Mouse (Mus musculus) limb, embryonic 13.5 days (tissue): Measurements from ENCODE around the gene Madd. TPM values are rescaled to one million over a fixed set of nuclear protein-coding genes. Genes with fewer than 3 reads are reported as not detected.
"Not testable (repeated sequence)": the region's sequence is repeated elsewhere in the genome, so short reads cannot be mapped to it uniquely, and the experiment has no call there.

Source experiments
- ATAC-seq: fragments of 200-750 bp; cut with Nextera tagmentation; 2 replicates; pipeline ENCODE4 v1.8.0; 2017; ENCODE audit warnings: low read depth, moderate number of reproducible peaks, moderate TSS enrichment; ENCODE audit not compliant: low FRiP score
- H3K27ac ChIP-seq: fragments of 300-500 bp; sonication (generic); 2 replicates; pipeline ENCODE4 v1.5.1; 2015; ENCODE audit warnings: inconsistent platforms, mild to moderate bottlenecking, moderate library complexity
- H3K27me3 ChIP-seq: fragments of 300-500 bp; sonication (generic); 2 replicates; pipeline ENCODE4 v1.6.1; 2015; ENCODE audit warnings: mild to moderate bottlenecking, inconsistent platforms
- H3K36me3 ChIP-seq: fragments of 300-500 bp; sonication (generic); 2 replicates; pipeline ENCODE4 v1.6.1; 2015; ENCODE audit warnings: inconsistent platforms, mild to moderate bottlenecking, moderate library complexity
- H3K4me1 ChIP-seq: fragments of 300-500 bp; sonication (generic); 2 replicates; pipeline ENCODE4 v1.6.1; 2015; ENCODE audit warnings: inconsistent platforms
- H3K4me2 ChIP-seq: fragments of 300-500 bp; sonication (generic); replicated peaks from 2 replicates; pipeline ENCODE4 v1.6.1; 2015; ENCODE audit warnings: inconsistent platforms, mild to moderate bottlenecking, moderate library complexity
- H3K4me3 ChIP-seq: fragments of 300-500 bp; sonication (generic); 2 replicates; pipeline ENCODE4 v1.5.1; 2015; ENCODE audit warnings: moderate library complexity, mild to moderate bottlenecking, inconsistent platforms
- H3K9ac ChIP-seq: fragments of 300-500 bp; sonication (generic); 2 replicates; pipeline ENCODE4 v1.6.1; 2015; ENCODE audit warnings: mild to moderate bottlenecking, inconsistent platforms
- H3K9me3 ChIP-seq: fragments of 300-500 bp; sonication (generic); 2 replicates; pipeline ENCODE4 v1.6.1; 2016; ENCODE audit warnings: inconsistent platforms
- WGBS: fragments of 180-500 bp; shearing (Covaris S2); methylation state at CpG from one replicate; pipeline ENCODE4 v1.1.7; 2015; 5-methylcytosine and 5-hydroxymethylcytosine counted together
- polyA plus RNA-seq: library from polyadenylated mRNA; unstranded; fragments of >200 nt; fragmentation: Nextera tagmentation; extraction: Ambion mirVana; gene quantifications from 2 replicates; pipeline ENCODE4 v1.2.1, GENCODE M21; 2015

Gene Madd
- polyA plus RNA-seq, 1 experiment from 2014 or later = 11.8 TPM

- Histone ChIP-seq H3K36me3 (no peaks in the 10 kb centered on the region), H3K9ac (no peak overlapping the region), H3K9me3 (no peaks in the 10 kb centered on the region), H3K27ac (no peak overlapping the region), H3K4me1 (0 out of 2 replicates have a peak, but pooled peaks cover 5% of the 10 kb centered on the region), H3K4me2 (no peak overlapping the region), H3K27me3 (peaks cover 19% of the 10 kb centered on the region), H3K4me3 (no peak overlapping the region)
- WGBS = 87% methylated on average over 6 of the region's 6 CpGs
- ATAC-seq = no peak
These were observed 64.1 kb downstream of the Madd start for GRCm38 (mm10) chr2:91119551-91119950.

- ATAC-seq = no peak
- no peaks in the 10 kb centered on the region for H3K36me3 ChIP-seq
- H3K27me3 ChIP-seq = peaks cover 19% of the 10 kb centered on the region
- H3K4me2 ChIP-seq = no peak overlapping the region
- H3K9ac ChIP-seq = no peak overlapping the region
- H3K4me3 ChIP-seq = no peak overlapping the region
- 0 out of 2 replicates have a peak, but pooled peaks cover 5% of the 10 kb centered on the region for H3K4me1 ChIP-seq
- no peak overlapping the region for H3K27ac ChIP-seq
- 91% methylated on average over 19 of the region's 19 CpGs for WGBS
- H3K9me3 ChIP-seq = no peaks in the 10 kb centered on the region
These were observed 64.6 kb downstream of the Madd start for GRCm38 (mm10) chr2:91119061-91119460.

GRCm38 (mm10) chr2:91118647-91119046 lies 65.0 kb downstream of the Madd start:
- 45% methylated on average over 1 of the region's 1 CpGs for WGBS
- Histone ChIP-seq H3K4me1 (0 out of 2 replicates have a peak, but pooled peaks cover 5% of the 10 kb centered on the region), H3K36me3 (no peaks in the 10 kb centered on the region), H3K4me2 (no peak overlapping the region), H3K4me3 (no peak overlapping the region), H3K27ac (no peak overlapping the region), H3K9me3 (no peaks in the 10 kb centered on the region), H3K27me3 (peaks cover 19% of the 10 kb centered on the region), H3K9ac (no peak overlapping the region)
- no peak for ATAC-seq

GRCm38 (mm10) chr2:91117585-91118275 lies 65.9 kb downstream of the Madd start, which contains the start of gene Mybpc3:
TSS of gene Mybpc3 (plus strand) at chr2:91118144.
- Histone ChIP-seq H3K36me3 (no peaks in the 10 kb centered on the region), H3K9me3 (no peaks in the 10 kb centered on the region), H3K4me3 (no peak within 1 kb of the TSS), H3K9ac (no peak within 1 kb of the TSS), H3K27ac (no peak within 1 kb of the TSS), H3K4me1 (0 out of 2 replicates have a peak, but pooled peaks cover 6% of the 10 kb centered on the region), H3K4me2 (no peak within 1 kb of the TSS), H3K27me3 (peaks cover 19% of the 10 kb centered on the region)
- no peak for ATAC-seq
- WGBS = 76% methylated on average over 11 of the region's 11 CpGs

GRCm38 (mm10) chr2:91116842-91117241 lies 66.8 kb downstream of the Madd start:
- WGBS = 83% methylated on average over 5 of the region's 5 CpGs
- peaks cover 19% of the 10 kb centered on the region for H3K27me3 ChIP-seq
- 0 out of 2 replicates have a peak, but pooled peaks cover 7% of the 10 kb centered on the region for H3K4me1 ChIP-seq
- H3K9me3 ChIP-seq = no peaks in the 10 kb centered on the region
- no peaks in the 10 kb centered on the region for H3K36me3 ChIP-seq
- H3K9ac ChIP-seq = no peak overlapping the region
- H3K4me3 ChIP-seq = no peak overlapping the region
- no peak overlapping the region for H3K27ac ChIP-seq
- no peak for ATAC-seq
- H3K4me2 ChIP-seq = no peak overlapping the region

- Histone ChIP-seq H3K27me3 (peaks cover 14% of the 10 kb centered on the region), H3K36me3 (no peaks in the 10 kb centered on the region), H3K4me1 (0 out of 2 replicates have a peak, but pooled peaks cover 7% of the 10 kb centered on the region), H3K4me3 (peak overlapping the region; percentile 50), H3K9me3 (no peaks in the 10 kb centered on the region), H3K9ac (peak overlapping the region; percentile 79), H3K4me2 (peak overlapping the region; percentile 87), H3K27ac (no peak overlapping the region)
- WGBS = 39% methylated on average over 12 of the region's 12 CpGs
- no peak for ATAC-seq
These were observed 68.1 kb downstream of the Madd start for GRCm38 (mm10) chr2:91115578-91115970.

- 0 out of 2 replicates have a peak, but pooled peaks cover 7% of the 10 kb centered on the region for H3K4me1 ChIP-seq
- no peaks in the 10 kb centered on the region for H3K36me3 ChIP-seq
- no peaks in the 10 kb centered on the region for H3K9me3 ChIP-seq
- H3K27me3 ChIP-seq = peaks cover 14% of the 10 kb centered on the region
- H3K9ac ChIP-seq = peak overlapping the region; percentile 79
- peak overlapping the region; percentile 50 for H3K4me3 ChIP-seq
- peak; percentile 57 for ATAC-seq
- H3K27ac ChIP-seq = no peak overlapping the region
- 13% methylated on average over 32 of the region's 42 CpGs for WGBS
- peak overlapping the region; percentile 87 for H3K4me2 ChIP-seq
These were observed 68.7 kb downstream of the Madd start for GRCm38 (mm10) chr2:91114781-91115577.

GRCm38 (mm10) chr2:91113852-91114251 lies 69.8 kb downstream of the Madd start:
- H3K36me3 ChIP-seq = no peaks in the 10 kb centered on the region
- 69% methylated on average over 6 of the region's 6 CpGs for whole genome bisulfite sequencing

GRCm38 (mm10) chr2:91113334-91113733 lies 70.3 kb downstream of the Madd start:
- Histone ChIP-seq H3K4me1 (0 out of 2 replicates have a peak, but pooled peaks cover 7% of the 10 kb centered on the region), H3K9ac (no peak overlapping the region), H3K4me3 (no peak overlapping the region), H3K9me3 (no peaks in the 10 kb centered on the region), H3K36me3 (no peaks in the 10 kb centered on the region), H3K4me2 (no peak overlapping the region), H3K27ac (no peak overlapping the region), H3K27me3 (peaks cover 14% of the 10 kb centered on the region)
- WGBS = 73% methylated on average over 10 of the region's 10 CpGs
- no peak for ATAC-seq

More at GRCm38 (mm10) chr2:91113852-91114251, 69.8 kb downstream of the Madd start:
- Histone ChIP-seq H3K27me3 (peaks cover 14% of the 10 kb centered on the region), H3K4me1 (0 out of 2 replicates have a peak, but pooled peaks cover 7% of the 10 kb centered on the region), H3K27ac (no peak overlapping the region), H3K9ac (no peak overlapping the region), H3K9me3 (no peaks in the 10 kb centered on the region), H3K4me2 (no peak overlapping the region), H3K4me3 (no peak overlapping the region)
- no peak for ATAC-seq

- Histone ChIP-seq H3K27ac (no peak overlapping the region), H3K27me3 (peaks cover 11% of the 10 kb centered on the region), H3K4me1 (0 out of 2 replicates have a peak, but pooled peaks cover 7% of the 10 kb centered on the region), H3K4me3 (no peak overlapping the region), H3K9me3 (no peaks in the 10 kb centered on the region), H3K4me2 (no peak overlapping the region), H3K36me3 (no peaks in the 10 kb centered on the region), H3K9ac (no peak overlapping the region)
- ATAC-seq = no peak
- 51% methylated on average over 4 of the region's 4 CpGs for WGBS
These were observed 71.1 kb downstream of the Madd start for GRCm38 (mm10) chr2:91112491-91112890.

- H3K9ac ChIP-seq, H3K4me3 ChIP-seq, H3K27ac ChIP-seq, H3K4me2 ChIP-seq, H3K27me3 ChIP-seq, ATAC-seq, H3K9me3 ChIP-seq, H3K4me1 ChIP-seq, H3K36me3 ChIP-seq: not testable (repeated sequence)
- 89% methylated on average over 3 of the region's 3 CpGs for WGBS
These were observed 71.8 kb downstream of the Madd start for GRCm38 (mm10) chr2:91111832-91112231.

- Histone ChIP-seq H3K27ac (no peak overlapping the region), H3K4me3 (no peak overlapping the region), H3K27me3 (no peaks in the 10 kb centered on the region), H3K36me3 (no peaks in the 10 kb centered on the region), H3K9me3 (no peaks in the 10 kb centered on the region), H3K4me1 (0 out of 2 replicates have a peak, but pooled peaks cover 5% of the 10 kb centered on the region), H3K9ac (no peak overlapping the region), H3K4me2 (no peak overlapping the region)
- ATAC-seq = no peak
- 72% methylated on average over 6 of the region's 6 CpGs for WGBS
These were observed 73.2 kb downstream of the Madd start for GRCm38 (mm10) chr2:91110429-91110828.
